Mouse (Mus musculus): ENCODE measurements at regions not wholly inside any gene's neighbourhood (a gene's known extent, or its start where the extent isn't known, plus 50 kb on each side); places are given as distances from the start of the nearest gene placed in this dataset.
"Not testable (repeated sequence)": the region's sequence is repeated elsewhere in the genome, so short reads cannot be mapped to it uniquely, and the experiment has no call there.

- WGBS: 93% methylated on average over 5 of the region's 7 CpGs
- DNase-seq (ENCODE audit: low spot score, missing footprints); ATAC-seq (ENCODE audit: low FRiP score); H3K9me3 ChIP-seq (ENCODE audit: control insufficient read depth, low read length); H3K4me1 ChIP-seq (ENCODE audit: control insufficient read depth, insufficient read depth, low read length); H3K27me3 ChIP-seq (ENCODE audit: control insufficient read depth, insufficient read depth, low read length); H3K27ac ChIP-seq (ENCODE audit: low read depth, low read length); H3K4me3 ChIP-seq (ENCODE audit: low read depth, low read length); H3K9ac ChIP-seq (ENCODE audit: low read length); H3K4me2 ChIP-seq; H3K36me3 ChIP-seq (ENCODE audit: control insufficient read depth, insufficient read depth, low read length): not testable (repeated sequence)
Measured at GRCm38 (mm10) chr5:148649573-148649972, 97.0 kb upstream of the Ubl3 start.

GRCm38 (mm10) chr5:148649123-148649522 lies 96.5 kb upstream of the Ubl3 start:
- Histone ChIP-seq H3K9ac (ENCODE audit: low read length) (no peak overlapping the region), H3K4me1 (ENCODE audit: control insufficient read depth, insufficient read depth, low read length) (no peaks in the 10 kb centered on the region), H3K27me3 (ENCODE audit: control insufficient read depth, insufficient read depth, low read length) (no peaks in the 10 kb centered on the region), H3K4me2 (no peak overlapping the region), H3K9me3 (ENCODE audit: control insufficient read depth, low read length) (peaks cover 3% of the 10 kb centered on the region; the same call in 1 of the 2 replicates), H3K4me3 (ENCODE audit: low read depth, low read length) (no peak overlapping the region), H3K36me3 (ENCODE audit: control insufficient read depth, insufficient read depth, low read length) (no peaks in the 10 kb centered on the region), H3K27ac (ENCODE audit: low read depth, low read length) (no peak overlapping the region)
- WGBS: 78% methylated on average over 9 of the region's 9 CpGs
- ATAC-seq (ENCODE audit: low FRiP score): no peak
- DNase-seq (ENCODE audit: low spot score, missing footprints): no peak

- WGBS: 63% methylated on average over 2 of the region's 2 CpGs
- ATAC-seq (ENCODE audit: low FRiP score) (no peak), DNase-seq (ENCODE audit: low spot score, missing footprints) (no peak)
- no peaks in the 10 kb centered on the region for H3K27me3 ChIP-seq (ENCODE audit: control insufficient read depth, insufficient read depth, low read length)
- no peak overlapping the region for H3K4me2 ChIP-seq
- H3K9me3 ChIP-seq (ENCODE audit: control insufficient read depth, low read length): peaks cover 3% of the 10 kb centered on the region; the same call in 1 of the 2 replicates
- no peak overlapping the region for H3K4me3 ChIP-seq (ENCODE audit: low read depth, low read length)
- H3K4me1 ChIP-seq (ENCODE audit: control insufficient read depth, insufficient read depth, low read length): no peaks in the 10 kb centered on the region
- no peak overlapping the region for H3K9ac ChIP-seq (ENCODE audit: low read length)
- H3K36me3 ChIP-seq (ENCODE audit: control insufficient read depth, insufficient read depth, low read length): no peaks in the 10 kb centered on the region
- no peak overlapping the region for H3K27ac ChIP-seq (ENCODE audit: low read depth, low read length)
Measured at GRCm38 (mm10) chr5:148647644-148648043, 95.1 kb upstream of the Ubl3 start.

DNA sequence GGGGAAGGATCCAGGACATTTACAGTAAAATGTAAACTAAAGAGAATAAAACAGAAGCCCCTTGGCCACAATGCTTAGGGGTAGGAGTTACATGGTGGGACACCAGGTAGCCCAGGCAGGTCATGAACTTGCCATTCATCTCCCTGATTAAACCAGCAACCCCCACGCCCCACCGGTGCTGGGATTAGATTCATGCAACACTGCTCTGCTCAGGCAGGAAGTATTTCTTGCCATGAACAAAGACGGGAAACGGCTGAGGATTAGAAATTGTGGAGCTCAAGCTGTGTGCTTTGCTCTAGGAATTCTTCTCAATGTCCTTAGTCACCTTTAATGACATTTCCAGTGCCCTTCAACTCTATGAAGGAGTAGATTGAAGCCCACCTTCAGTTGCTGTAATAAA lies 93.2 kb upstream of the Ubl3 start:
- Histone ChIP-seq H3K4me1 (ENCODE audit: control insufficient read depth, insufficient read depth, low read length) (no peaks in the 10 kb centered on the region), H3K27me3 (ENCODE audit: control insufficient read depth, insufficient read depth, low read length) (no peaks in the 10 kb centered on the region), H3K27ac (ENCODE audit: low read depth, low read length) (no peak overlapping the region), H3K36me3 (ENCODE audit: control insufficient read depth, insufficient read depth, low read length) (no peaks in the 10 kb centered on the region), H3K4me3 (ENCODE audit: low read depth, low read length) (no peak overlapping the region), H3K9me3 (ENCODE audit: control insufficient read depth, low read length) (peaks cover 3% of the 10 kb centered on the region; the same call in 1 of the 2 replicates), H3K4me2 (no peak overlapping the region), H3K9ac (ENCODE audit: low read length) (no peak overlapping the region)
- ATAC-seq (ENCODE audit: low FRiP score): no peak
- DNase-seq (ENCODE audit: low spot score, missing footprints): no peak
- WGBS: 41% methylated on average over 4 of the region's 4 CpGs

GRCm38 (mm10) chr5:148645191-148645681 lies 92.6 kb upstream of the Ubl3 start:
- Histone ChIP-seq H3K4me3 (ENCODE audit: low read depth, low read length) (no peak overlapping the region), H3K4me1 (ENCODE audit: control insufficient read depth, insufficient read depth, low read length) (no peaks in the 10 kb centered on the region), H3K4me2 (no peak overlapping the region), H3K27ac (ENCODE audit: low read depth, low read length) (no peak overlapping the region), H3K36me3 (ENCODE audit: control insufficient read depth, insufficient read depth, low read length) (no peaks in the 10 kb centered on the region), H3K9me3 (ENCODE audit: control insufficient read depth, low read length) (peaks cover 3% of the 10 kb centered on the region; the same call in 1 of the 2 replicates), H3K27me3 (ENCODE audit: control insufficient read depth, insufficient read depth, low read length) (no peaks in the 10 kb centered on the region), H3K9ac (ENCODE audit: low read length) (no peak overlapping the region)
- WGBS: 81% methylated on average over 10 of the region's 10 CpGs
- DNase-seq (ENCODE audit: low spot score, missing footprints) (no peak), ATAC-seq (ENCODE audit: low FRiP score) (no peak)

GRCm38 (mm10) chr5:148644345-148644744 lies 91.8 kb upstream of the Ubl3 start:
- peaks cover 3% of the 10 kb centered on the region; the same call in 1 of the 2 replicates for H3K9me3 ChIP-seq (ENCODE audit: control insufficient read depth, low read length)
- H3K9ac ChIP-seq (ENCODE audit: low read length): no peak overlapping the region
- no peak overlapping the region for H3K27ac ChIP-seq (ENCODE audit: low read depth, low read length)
- H3K27me3 ChIP-seq (ENCODE audit: control insufficient read depth, insufficient read depth, low read length): no peaks in the 10 kb centered on the region
- no peak overlapping the region for H3K4me2 ChIP-seq
- no peaks in the 10 kb centered on the region for H3K4me1 ChIP-seq (ENCODE audit: control insufficient read depth, insufficient read depth, low read length)
- no peak overlapping the region for H3K4me3 ChIP-seq (ENCODE audit: low read depth, low read length)
- no peak for ATAC-seq (ENCODE audit: low FRiP score)
- 96% methylated on average over 7 of the region's 7 CpGs for WGBS
- no peak for DNase-seq (ENCODE audit: low spot score, missing footprints)
- H3K36me3 ChIP-seq (ENCODE audit: control insufficient read depth, insufficient read depth, low read length): no peaks in the 10 kb centered on the region

DNA sequence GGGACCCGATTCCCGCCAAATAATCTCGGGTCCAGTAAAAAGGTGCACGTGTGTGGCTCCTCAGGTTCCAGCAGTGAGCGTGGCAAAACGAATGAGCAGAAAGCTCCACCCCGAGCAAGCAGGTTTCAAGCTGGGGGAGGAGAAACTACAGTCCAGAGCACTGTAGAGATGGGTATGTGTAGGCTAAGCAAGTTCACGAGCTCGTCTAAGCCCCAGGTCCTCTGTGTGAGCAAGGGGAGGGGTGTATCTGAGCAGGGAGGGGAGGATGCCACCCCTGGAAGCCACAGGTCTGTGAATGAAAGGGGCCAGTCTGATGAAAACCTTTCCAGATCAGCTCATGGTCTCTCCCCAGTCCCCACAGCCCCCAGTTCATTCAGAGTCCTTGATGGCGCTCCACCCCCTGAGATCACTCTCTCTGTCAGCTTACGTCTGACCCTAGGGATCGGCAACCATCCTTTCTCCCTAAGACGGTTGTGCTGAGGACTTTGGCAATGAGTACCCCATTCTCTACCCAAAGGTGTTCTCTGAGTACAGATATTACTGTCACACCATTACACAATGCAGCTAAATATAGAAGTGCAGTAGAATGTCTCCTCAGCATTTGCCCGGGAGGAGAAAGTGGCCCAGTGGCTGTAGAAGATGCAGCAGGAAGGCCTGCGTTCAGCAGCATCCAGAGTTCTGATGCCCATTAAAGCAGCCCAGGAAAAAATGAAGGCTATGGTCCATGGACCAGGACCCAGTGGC lies 89.2 kb upstream of the Ubl3 start:
- ATAC-seq (ENCODE audit: low FRiP score): no peak
- 46% methylated on average over 15 of the region's 15 CpGs for WGBS
- H3K4me1 ChIP-seq (ENCODE audit: control insufficient read depth, insufficient read depth, low read length): no peaks in the 10 kb centered on the region
- H3K36me3 ChIP-seq (ENCODE audit: control insufficient read depth, insufficient read depth, low read length): no peaks in the 10 kb centered on the region
- peaks cover 3% of the 10 kb centered on the region; the same call in 1 of the 2 replicates for H3K9me3 ChIP-seq (ENCODE audit: control insufficient read depth, low read length)
- no peak overlapping the region for H3K4me3 ChIP-seq (ENCODE audit: low read depth, low read length)
- no peak overlapping the region for H3K4me2 ChIP-seq
- H3K27me3 ChIP-seq (ENCODE audit: control insufficient read depth, insufficient read depth, low read length): no peaks in the 10 kb centered on the region
- H3K27ac ChIP-seq (ENCODE audit: low read depth, low read length): no peak overlapping the region
- H3K9ac ChIP-seq (ENCODE audit: low read length): no peak overlapping the region
- no peak for DNase-seq (ENCODE audit: low spot score, missing footprints)

- H3K9me3 ChIP-seq (ENCODE audit: control insufficient read depth, low read length): peaks cover 3% of the 10 kb centered on the region; the same call in 1 of the 2 replicates
- H3K4me2 ChIP-seq: peak overlapping the region; percentile 15; the same call in 1 of the 2 replicates
- no peaks in the 10 kb centered on the region for H3K27me3 ChIP-seq (ENCODE audit: control insufficient read depth, insufficient read depth, low read length)
- no peak for DNase-seq (ENCODE audit: low spot score, missing footprints)
- no peaks in the 10 kb centered on the region for H3K4me1 ChIP-seq (ENCODE audit: control insufficient read depth, insufficient read depth, low read length)
- no peak overlapping the region for H3K9ac ChIP-seq (ENCODE audit: low read length)
- H3K4me3 ChIP-seq (ENCODE audit: low read depth, low read length): no peak overlapping the region
- 46% methylated on average over 12 of the region's 14 CpGs for WGBS
- ATAC-seq (ENCODE audit: low FRiP score): no peak
- no peak overlapping the region for H3K27ac ChIP-seq (ENCODE audit: low read depth, low read length)
- no peaks in the 10 kb centered on the region for H3K36me3 ChIP-seq (ENCODE audit: control insufficient read depth, insufficient read depth, low read length)
Measured at GRCm38 (mm10) chr5:148640523-148640922, 87.9 kb upstream of the Ubl3 start.

DNA sequence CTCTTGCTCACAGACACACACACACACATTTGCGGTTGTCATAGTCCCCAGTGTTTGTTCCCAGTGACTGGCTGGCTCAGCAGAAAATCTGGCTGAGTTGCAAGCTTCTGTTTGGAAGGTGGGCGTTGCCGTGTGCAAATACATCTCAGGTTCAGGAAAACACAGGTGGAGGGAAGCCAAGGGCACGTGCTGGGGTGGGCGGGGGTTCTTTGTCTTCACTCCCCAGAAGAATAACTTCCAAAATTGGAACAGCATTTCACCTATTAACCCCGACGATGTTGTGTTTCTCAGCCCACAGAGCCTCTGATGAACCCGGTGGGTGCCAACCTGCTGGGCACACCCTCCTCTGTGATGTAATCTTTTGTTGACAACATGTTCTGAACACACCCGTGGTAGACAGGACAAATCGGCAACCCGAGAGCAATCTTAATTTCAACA lies 82.3 kb upstream of the Ubl3 start:
- ATAC-seq (ENCODE audit: low FRiP score) (no peak), DNase-seq (ENCODE audit: low spot score, missing footprints) (no peak)
- WGBS: 78% methylated on average over 11 of the region's 11 CpGs

More for the DNA sequence above, 82.3 kb upstream of the Ubl3 start:
- no peak overlapping the region for H3K9ac ChIP-seq (ENCODE audit: low read length)
- no peaks in the 10 kb centered on the region for H3K9me3 ChIP-seq (ENCODE audit: control insufficient read depth, low read length)
- no peak overlapping the region for H3K4me3 ChIP-seq (ENCODE audit: low read depth, low read length)
- no peaks in the 10 kb centered on the region for H3K36me3 ChIP-seq (ENCODE audit: control insufficient read depth, insufficient read depth, low read length)
- no peaks in the 10 kb centered on the region for H3K27me3 ChIP-seq (ENCODE audit: control insufficient read depth, insufficient read depth, low read length)
- no peak overlapping the region for H3K27ac ChIP-seq (ENCODE audit: low read depth, low read length)
- no peak overlapping the region for H3K4me2 ChIP-seq
- no peaks in the 10 kb centered on the region for H3K4me1 ChIP-seq (ENCODE audit: control insufficient read depth, insufficient read depth, low read length)
